Mouse (Mus musculus) mature B cell (primary cell): ENCODE measurements around the gene Kif1b.
"Not testable (repeated sequence)": the region's sequence is repeated elsewhere in the genome, so short reads cannot be mapped to it uniquely, and the experiment has no call there.

Source experiments
- in situ Hi-C: fragments of 300-500 bp; cut with MboI; formaldehyde crosslinking; loops from 2 replicates; pipeline ENCODE4 v1.14.3; 2019

Kif1b gene

DNA sequence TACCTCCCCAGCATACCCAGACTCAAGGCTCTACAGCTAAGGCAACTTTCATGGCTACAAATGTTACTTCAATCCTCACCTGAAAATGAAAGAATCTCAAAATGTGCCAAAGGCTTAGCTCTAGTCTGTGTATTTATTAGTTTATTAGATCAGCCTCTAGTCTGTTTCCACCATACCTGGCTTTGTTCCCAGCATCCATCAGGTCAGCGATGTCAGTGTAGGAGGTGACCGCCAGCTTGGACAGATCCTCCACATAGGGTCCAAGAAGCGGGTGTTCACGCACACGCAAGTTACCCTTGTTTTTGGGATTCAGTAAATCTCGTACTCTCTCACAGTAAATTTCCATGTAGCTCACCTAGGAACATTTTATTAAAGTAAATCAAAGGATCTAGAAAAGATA, 37.0 kb downstream of the Kif1b start:
- in situ Hi-C loops: no loop called here

DNA sequence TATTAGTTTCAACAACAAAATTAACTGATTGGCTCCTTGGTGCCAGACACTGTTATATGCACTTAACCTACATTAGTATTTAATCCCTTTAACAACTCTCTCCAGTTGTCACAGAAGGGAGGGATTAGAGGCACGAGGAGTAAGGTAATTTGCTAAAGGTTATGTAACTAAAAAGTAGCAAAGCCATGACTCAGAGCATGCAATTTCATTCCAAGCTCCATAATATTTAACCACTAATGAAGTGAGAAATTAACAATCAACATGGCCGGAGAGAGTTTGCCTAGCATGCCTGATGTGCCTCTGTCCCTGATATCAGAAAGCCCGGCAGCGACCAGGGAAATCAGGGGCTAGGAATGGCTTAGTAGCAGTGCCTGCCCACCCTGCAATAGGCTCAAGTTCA, 38.5 kb downstream of the Kif1b start:
- in situ Hi-C loops: no loop called here

DNA sequence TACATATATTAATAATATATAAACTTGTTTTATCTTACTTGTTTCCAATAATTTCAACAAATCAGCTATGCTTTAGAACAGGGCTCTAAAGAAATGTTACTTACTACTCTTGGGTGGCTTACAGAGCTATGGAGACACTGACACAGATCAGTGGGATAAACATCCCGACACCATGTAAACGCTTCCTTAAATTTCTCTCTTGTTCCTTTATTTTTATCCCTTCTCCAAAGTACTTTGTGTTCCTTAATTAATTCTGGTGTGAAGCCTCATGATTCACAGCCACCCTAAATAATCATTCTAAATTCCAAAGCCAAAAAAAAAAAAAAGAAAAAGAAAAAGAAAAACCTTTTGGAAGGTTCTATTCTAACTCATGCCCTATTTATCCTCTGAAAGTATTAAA, 42.6 kb downstream of the Kif1b start:
- in situ Hi-C loops: no loop called here

DNA sequence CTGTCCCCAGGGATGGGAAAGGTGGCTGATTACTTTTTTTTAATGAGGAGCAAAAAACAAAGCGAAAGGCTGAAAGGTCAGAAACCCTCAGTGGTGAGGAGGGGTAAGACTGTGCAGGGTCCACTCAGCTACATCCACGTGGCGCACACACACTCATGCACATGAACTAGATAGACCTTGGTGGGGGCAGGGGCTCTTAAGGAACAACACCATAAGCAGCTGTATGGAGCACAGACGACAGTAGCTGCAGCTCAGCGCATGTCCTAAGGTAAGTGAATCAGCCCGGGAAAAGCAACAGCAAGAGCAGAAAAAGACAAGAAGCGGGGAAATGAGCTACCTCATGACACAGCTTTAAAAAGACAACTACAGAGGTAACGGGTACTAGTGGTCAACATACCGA, 44.3 kb downstream of the Kif1b start:
- in situ Hi-C loops: no loop called here

DNA sequence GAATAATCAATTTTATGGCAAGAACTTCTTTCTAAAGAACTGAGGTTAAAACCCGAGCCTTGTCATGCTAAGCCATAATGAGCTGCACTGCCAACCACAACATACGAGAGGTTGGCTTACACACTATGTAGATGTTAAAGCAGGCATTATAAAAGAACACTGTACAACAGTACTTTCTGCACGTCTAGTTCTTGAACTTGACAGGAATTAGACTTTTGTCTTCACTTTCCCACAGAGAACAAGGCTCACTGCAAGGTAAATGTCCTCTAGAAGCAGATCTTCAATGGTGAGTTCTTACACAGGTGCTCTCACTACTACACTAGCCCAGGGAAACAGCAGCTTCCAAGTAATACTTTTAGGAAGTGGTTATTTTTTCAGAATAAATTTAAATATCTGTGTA, 46.0 kb downstream of the Kif1b start:
- in situ Hi-C loops: no loop called here

DNA sequence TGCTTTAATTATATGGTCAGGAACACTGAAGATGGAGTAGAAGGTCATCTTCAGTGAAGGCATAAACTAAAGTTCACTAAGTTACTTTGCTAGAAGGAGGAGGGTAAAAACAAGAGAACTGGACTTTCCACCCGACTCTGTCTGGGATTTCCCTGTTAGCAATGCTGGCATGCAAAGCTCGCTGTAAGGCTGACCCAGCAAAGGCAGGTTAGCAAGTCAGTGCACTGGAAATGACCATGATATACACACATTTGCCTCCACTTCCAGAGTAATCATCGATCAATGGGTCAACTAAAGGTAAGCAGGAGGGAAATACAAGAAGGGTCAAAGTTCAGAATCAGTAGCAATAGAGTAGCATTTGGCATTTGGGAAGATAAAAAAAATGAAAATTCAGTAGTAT, 46.6 kb downstream of the Kif1b start:
- in situ Hi-C loops: no loop called here

DNA sequence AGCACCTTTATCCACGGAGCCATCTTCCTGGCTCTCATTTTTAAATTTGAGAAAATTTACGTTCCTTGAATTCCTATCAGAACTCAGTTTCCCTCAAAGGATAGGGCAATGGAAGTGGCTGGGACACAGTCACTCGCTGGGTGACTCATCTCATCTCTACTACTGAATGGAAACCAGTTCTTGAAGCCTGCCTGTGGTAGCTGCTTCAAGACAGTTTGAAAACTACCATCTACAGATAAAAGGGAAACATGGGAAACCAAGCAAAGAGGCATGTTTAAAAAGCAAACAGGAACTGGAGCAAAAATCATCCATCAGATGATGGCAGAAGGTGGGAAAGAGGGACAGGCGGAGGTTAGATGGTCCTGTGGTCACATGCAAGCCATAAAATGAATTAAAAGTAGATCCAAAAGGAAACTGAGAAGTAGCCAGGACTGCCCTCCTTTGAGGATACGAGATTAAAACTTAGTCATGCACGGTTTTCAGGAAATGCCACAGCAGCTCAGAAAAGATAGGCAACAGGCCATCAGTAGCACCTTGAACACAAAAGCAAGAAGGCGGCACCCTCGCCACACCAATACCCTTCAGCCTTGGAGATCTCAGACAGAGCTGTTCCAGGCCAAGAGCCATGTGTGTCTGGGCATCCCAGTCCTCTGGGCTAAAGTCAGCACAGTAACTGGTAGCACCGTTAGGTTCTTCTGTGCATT, 48.0 kb downstream of the Kif1b start:
- in situ Hi-C loops: no loop called here

DNA sequence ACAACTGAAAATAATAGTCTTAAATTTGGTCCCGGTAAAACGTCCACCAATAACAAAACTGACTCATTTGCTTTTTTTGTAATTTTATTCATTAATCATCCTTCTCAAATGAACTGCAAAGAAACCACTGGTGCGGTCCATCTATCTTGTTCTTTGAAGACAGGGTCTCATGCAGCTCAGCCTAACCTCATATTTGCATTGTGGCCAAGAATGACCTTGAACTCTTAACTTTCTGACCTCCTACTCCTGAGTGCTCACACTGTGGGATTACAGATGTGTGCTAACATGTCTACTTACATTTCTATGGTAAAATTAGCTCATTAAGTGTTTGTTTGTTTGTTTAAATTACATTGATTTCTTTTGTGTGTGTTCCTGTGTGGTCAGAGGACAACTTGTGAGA, 48.6 kb downstream of the Kif1b start:
- in situ Hi-C loops: no loop called here

DNA sequence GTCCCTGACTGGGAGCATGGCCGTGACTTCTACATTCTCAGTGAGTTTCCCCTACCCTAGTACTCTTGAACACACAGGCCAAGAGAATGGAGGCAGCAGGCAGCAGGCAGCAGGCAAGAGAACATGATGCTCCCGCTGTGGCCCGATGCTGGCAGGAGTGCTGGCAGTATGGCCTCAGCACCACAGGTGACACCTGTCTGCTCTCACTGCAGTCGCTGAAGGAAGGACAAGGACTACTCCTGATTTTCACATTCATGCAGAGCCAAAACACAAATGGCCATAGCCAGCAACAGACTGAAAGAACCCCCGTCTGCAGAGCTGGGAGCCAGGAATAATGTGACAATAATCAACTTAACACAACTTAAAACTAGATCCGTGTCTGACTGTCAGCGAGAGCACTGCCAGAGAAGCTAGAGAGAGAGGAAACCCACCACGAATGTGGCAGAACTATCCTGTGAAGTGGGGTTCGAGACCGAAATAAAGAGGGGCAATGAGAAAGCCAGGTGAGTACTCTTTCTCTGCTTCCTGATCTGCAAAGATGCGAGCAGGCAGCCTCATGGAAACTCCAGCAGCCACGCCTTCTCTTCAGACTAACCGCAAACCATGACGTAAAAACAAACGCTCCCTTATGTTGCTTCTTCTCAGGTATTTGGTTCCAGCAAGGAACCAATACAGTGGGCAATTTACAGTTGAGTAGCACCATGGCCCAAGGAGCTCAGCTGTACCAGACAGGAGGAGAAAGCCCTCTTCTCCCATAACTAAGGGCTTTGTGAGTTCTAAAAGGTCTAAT, 50.8 kb downstream of the Kif1b start:
- in situ Hi-C loops: no loop called here

DNA sequence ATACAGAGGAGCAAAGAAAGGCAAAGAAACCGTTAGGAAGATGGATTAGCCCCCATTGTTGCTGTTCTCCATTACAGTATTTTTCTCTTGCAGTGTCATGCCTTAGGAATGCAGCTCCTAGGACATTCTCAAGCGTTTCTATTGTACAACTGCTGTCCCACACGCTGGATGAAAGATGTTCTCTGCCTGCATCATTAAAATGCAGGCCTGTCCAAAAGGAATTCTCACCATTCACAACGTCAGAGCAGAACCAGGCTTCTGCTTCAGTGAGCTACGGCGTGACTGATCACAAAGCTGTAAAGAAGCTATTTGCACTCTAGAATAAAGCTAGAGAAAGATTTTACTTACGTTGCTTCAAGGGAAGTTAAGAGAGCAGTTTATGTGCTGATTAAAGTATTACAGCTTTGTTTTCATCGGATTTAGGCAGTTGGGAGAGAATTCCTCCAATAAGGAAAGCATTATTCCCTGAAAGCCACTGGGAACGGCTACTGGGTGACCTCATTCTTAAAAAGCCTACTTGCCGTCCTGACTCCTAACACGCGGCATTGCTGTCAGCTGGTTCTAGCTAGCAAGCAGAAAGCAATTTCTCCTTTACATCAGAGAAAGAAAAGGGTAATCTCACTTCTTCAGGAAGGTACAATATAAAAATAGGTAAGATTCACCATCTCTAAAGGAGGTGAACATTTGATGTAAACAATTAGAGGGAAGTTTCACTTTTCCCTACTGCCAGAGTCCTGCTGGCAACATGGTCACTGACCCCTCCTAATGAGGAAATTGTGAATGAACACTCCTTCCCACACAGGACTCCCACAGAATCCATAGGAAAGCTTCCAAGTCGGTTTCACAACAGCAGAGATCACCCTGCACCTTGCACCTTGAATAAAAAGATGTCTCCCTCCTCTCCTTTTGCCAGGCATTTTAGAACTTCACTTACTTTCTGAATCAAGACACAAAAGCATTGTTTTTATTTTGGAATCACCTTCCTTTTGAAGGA, 51.9 kb downstream of the Kif1b start:
- in situ Hi-C loops: no loop called here

DNA sequence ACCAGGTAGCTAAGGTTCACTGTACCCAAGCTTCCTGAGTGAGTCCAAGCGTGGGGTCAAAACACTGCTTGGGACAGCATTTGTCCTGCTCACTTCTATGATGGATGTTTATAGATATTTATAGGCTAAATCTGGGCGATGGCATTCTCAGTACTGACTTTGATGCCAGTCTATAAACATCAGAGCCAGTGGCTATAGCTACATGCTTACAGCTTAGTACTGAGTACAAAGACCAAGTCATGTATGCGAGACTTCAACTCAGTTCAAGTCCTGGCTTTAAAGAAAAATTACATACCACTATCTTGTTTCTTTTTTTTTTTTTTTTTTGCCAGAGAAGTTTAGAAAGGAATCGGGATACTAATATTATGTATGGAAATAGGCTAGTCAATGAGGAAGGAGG, 52.7 kb downstream of the Kif1b start:
- in situ Hi-C loops: no loop called here

DNA sequence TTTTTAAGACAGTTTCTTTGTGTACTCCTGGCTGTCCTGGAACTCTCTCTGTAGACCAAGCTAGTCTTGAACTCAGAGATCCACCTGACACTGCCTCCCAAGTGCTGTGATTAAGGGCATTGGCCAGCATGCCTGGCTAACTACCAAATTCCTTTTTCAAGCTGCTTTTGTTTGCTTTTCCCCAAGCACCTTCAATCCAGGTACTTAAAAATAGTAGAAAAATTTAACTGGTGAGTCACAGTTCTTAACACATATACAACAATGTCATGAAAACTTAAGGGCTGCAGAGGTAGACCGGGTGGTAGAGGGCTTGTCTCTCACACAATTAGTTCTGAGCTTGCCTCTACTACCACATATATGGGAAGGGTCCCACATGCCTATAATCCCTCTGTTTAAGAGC, 58.2 kb downstream of the Kif1b start:
- in situ Hi-C loops: no loop called here

DNA sequence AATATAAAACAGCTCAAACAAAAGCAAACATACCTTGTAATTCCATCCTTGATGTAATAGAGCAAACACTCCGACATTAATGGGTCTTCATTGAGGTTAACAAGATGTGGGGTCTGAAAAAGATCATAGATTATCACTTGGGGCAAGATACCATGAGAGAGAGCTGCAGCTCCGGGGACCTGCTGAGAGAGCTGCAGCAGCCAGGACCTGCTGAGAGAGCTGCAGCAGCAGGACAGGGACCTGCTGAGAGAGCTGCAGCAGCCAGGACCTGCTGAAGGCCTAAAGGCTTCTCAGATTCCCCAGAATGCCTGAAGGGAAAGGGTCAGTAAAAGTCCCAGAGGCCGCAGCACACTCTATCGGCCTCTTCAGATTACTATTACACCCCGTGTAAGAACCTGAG, 59.7 kb downstream of the Kif1b start:
- in situ Hi-C loops: no loop called here

DNA sequence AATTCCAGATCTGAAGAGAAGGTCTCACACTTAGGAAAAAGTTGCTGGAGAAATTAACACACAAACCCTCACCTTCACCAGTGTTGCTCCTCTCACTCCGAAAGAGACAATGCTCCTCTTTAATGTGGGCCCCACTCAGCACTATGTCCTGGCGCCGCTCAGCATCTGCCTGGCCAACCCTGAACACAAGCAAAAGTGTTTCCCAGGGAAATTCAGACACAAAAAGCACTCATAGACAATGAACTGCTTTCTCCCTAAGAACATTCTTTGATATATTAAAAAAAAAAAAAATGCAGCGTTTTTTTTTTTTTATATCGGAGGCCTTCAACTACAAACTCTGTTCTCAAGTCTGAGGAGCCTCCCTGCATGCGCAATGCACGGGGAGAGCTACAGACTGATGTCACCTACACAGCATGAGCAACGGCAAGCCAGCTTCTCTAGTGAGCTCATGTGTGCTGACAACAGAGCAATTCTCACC, 60.3 kb downstream of the Kif1b start:
- in situ Hi-C loops: no loop called here

DNA sequence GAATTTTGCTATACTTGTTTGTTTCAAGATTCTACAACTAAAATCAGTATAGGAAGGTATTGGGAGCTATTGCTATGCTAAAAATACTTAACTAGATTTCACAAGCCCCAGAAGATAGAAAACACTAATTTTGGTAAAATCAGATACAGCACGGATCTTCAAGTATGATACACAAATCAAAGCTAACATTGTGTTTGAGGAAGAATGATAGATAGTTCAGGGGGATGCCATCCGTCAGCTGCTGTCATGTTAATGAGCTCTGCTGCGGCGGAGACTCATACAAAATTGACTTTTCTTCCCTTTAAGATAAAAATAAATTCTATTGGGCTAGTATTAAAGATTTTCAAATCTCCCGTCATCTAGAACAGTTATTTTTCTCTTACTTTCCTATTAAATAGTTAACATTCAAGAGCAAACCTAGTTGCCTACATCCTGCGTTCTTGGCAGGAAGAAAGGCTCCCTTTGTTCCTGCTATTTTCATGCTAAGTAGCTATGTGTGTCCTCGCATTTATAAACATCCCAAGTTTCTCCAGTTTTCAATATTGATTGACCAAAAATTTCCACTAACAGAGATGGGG, 60.8 kb downstream of the Kif1b start:
- in situ Hi-C loops: no loop called here

DNA sequence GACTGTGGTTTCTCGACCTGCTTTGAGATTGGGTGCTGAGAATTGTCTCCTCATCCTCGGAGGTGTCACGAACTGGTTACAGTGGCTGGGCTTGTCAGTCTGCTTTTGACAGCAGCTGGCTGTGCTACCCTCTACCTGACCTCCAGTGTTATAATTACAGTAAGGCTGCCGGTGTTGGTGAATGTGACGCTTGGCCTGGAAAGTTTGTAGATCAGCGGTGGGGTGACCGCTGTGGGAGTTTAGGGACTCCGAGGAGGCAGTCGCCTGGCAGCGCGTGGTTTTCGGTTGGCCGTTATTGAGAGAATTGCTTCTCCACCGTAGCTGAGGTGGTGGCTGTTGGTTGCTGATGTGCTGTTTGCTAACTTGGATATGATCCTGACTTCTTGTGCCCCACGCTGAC, 70.5 kb downstream of the Kif1b start:
- in situ Hi-C loops: no loop called here

DNA sequence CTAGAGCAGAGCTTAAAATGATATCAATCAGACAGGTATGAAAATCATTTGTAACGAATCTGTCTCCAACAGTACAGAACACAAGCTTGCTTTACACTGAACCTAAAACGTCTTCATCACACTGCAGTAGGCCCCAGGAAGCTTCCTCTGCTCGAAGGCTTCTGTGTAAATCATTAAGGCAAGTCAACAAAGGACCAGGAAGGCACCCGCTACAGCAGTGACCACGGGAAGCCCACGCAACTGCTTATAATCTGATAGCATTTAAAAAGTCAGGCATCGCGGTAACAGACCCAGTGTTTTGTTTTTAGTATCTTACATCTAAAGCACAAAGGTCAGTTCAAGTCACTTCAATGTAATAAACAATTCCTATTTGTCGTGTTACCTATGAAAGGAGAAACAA, 73.6 kb downstream of the Kif1b start:
- in situ Hi-C loops: no loop called here

DNA sequence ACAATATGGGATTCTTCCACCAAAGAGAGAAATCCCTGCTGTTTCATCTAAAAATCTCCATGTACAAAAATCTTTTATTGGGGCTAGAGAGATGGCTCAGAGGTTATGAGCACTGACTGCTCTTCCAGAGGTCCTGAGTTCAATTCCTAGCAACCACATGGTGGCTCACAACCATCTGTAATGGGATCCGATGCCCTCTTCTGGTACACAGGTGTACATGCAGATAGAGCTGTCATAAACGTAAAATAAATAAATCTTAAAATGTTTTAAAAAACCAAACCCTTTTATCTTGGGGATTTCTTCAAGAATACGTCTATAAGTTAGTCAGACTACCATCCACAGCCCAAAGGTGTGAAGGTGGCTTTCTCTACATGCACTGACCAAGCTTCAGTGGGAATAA, 78.8 kb downstream of the Kif1b start:
- in situ Hi-C loops: not testable (repeated sequence)

DNA sequence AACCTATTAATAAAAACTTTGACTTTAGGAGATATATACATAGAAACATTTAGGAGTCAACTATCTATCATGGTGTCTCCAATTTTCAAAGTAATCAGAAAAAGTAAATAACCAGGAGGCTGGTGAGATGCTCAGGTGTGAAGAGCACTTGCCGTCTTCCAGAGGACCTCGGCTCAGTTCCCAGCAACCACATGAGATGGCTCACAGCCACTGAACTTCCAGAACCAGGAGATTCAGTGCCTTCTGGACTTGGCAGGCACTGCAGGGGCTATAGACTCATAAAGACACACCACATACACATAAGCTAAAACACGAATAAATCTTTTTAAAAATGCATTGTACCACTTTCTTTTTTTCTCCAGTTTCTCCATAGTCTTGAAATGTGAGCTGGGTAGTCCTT, 79.2 kb downstream of the Kif1b start:
- in situ Hi-C loops: no loop called here

DNA sequence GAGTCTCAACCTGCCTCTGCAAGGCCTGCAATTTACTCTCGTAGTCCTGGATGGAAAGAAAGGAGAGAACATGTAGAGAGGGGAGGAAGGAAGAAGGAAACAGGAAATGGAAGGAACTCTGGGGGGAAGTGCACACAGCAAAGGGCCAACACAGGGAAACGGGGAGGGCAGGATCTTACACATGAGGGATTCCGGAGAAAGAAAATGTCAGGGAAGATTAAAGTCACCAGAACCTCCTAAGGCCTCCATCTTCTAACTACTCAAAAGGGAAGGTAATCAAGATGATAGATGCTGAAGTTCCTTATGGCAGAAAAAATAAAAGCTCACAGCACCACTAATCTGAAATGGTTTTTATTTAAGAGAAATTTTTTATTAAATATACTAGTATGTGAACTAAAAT, 81.2 kb downstream of the Kif1b start:
- in situ Hi-C loops: no loop called here

DNA sequence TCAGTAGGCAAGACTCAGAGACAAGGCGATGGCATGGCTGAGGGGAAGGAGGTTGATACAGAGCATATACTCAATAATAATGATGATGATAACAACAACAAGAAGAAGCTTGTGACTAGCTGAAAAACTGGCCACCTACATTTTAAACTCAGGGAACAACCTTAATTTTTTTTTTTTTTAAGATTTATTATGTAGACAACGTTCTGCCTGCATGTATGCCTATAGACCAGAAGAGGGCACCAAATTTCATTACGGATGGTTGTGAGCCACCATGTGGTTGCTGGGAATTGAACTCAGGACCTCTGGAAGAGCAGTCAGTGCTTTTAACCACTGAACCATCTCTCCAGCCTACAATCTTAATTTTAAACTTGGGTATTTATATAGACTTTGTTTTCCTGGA, 84.0 kb downstream of the Kif1b start:
- in situ Hi-C loops: no loop called here

DNA sequence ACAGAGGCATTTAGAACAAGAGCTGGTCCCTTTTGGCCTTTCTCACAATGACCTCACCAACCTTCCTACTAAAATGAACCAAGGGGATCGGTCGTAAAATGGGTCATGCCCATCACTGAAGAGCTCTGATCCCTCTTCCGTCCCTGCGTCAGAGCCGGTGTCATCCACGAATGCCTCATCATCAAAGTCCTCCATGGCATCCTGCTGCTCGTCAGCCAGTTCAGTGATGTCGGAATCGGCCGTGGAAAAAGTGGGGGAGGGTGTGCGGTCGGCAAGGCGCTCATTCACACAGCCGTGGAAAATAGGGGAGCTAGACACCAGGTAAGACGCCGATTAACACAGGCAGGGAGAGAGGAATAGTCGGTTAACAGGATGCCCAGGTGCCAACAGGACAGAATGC, 87.0 kb downstream of the Kif1b start:
- in situ Hi-C loops: no loop called here
